Mouse (Mus musculus): ENCODE data around the gene Fam19a3. TPM values are rescaled to one million over a fixed set of nuclear protein-coding genes. Genes with fewer than 3 reads are reported as not detected.

The Fam19a3 gene
- total and polyA plus RNA-seq, 3 experiments, result 0.04 to 0.16 TPM; not detected in 1

DNA sequence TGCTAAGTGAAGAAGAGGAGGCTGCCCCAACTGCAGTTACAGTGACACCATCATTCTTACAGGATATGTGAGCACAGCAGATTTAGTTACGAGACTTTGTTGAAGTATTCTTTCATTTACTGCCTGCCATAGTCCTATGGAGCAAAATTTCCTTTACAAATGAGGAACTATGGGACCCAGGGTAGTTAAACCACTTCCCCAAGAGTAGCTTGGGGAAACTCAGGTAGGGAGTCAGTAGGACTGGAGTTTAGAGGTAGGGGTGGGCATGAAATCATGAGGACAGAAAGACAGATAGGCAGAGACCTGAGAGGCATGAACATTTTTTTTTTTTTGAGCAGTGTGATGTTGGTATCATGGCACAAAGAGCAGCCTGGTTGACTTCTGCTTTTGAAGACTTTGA, 37.8 kb downstream of the Fam19a3 start:
- Histone ChIP-seq H3K9me3 (replicated peaks; ENCODE audit: low read length) (peaks cover 2% of the 10 kb centered on the region), H3K27ac (ENCODE audit: insufficient read depth, low read depth) (no peak overlapping the region), H3K27me3 (replicated peaks) (peaks cover 6% of the 10 kb centered on the region), H3K79me2 (replicated peaks; ENCODE audit: control insufficient read depth, extremely low read depth, insufficient read depth, poor library complexity, severe bottlenecking) (no peaks in the 10 kb centered on the region), H3K4me3 (replicated peaks in 1 of 3; ENCODE audit: low read depth in 2 of 3, low read length in 2 of 3, poor library complexity in 1 of 3) (no peak overlapping the region), H3K4me1 (ENCODE audit: control insufficient read depth in 1 of 2, insufficient read depth in 2 of 2) (0 out of 4 replicates have a peak, but pooled peaks cover 0 to 2% of the 10 kb centered on the region in 2 experiments), H3K9ac (ENCODE audit: insufficient read depth, low read depth) (no peak overlapping the region), H3K4me2 (ENCODE audit: insufficient read depth, low read depth, poor library complexity, severe bottlenecking) (no peak overlapping the region), H3K36me3 (replicated peaks in 1 of 2; ENCODE audit: control insufficient read depth in 1 of 2, insufficient read depth in 1 of 2, low read length in 1 of 2) (no peaks in the 10 kb centered on the region)
- no peak for TF ChIP-seq EP300 (IDR thresholded peaks at IDR 0.05; ENCODE audit: low read length)
- no peak for TF ChIP-seq MXI1 (IDR thresholded peaks at IDR 0.05; ENCODE audit: low read depth, low read length)
- no peak for TF ChIP-seq CTCF (conservative IDR thresholded peaks at IDR 0.05 in 1 of 2, IDR thresholded peaks at IDR 0.05 in 1 of 2; ENCODE audit: low read depth in 2 of 2, low read length in 2 of 2)
- TF ChIP-seq E2F4 (IDR thresholded peaks at IDR 0.05; ENCODE audit: insufficient replicate concordance, low read depth, low read length), result no peak
- no peak for TF ChIP-seq IRF4 (IDR thresholded peaks at IDR 0.05; ENCODE audit: low read depth, low read length)
- no peak for TF ChIP-seq HCFC1 (IDR thresholded peaks at IDR 0.05; ENCODE audit: low read depth, low read length)
- no peak for TF ChIP-seq MAFK (IDR thresholded peaks at IDR 0.05; ENCODE audit: insufficient replicate concordance, low read length)
- no peak for TF ChIP-seq USF2 (conservative IDR thresholded peaks at IDR 0.05; ENCODE audit: low read depth, low read length)
- TF ChIP-seq ZMIZ1 (IDR thresholded peaks at IDR 0.05; ENCODE audit: low read depth, low read length), result no peak
- TF ChIP-seq RAD21 (IDR thresholded peaks at IDR 0.05; ENCODE audit: low read depth, low read length), result no peak
- no peak for TF ChIP-seq JUN (IDR thresholded peaks at IDR 0.05; ENCODE audit: insufficient read depth, low read depth, low read length)
- no peak for TF ChIP-seq ETS1 (conservative IDR thresholded peaks at IDR 0.05; ENCODE audit: low read depth, low read length)
- no peak for TF ChIP-seq ZKSCAN1 (IDR thresholded peaks at IDR 0.05; ENCODE audit: borderline replicate concordance, low read depth, low read length)
- no peak for TF ChIP-seq BHLHE40 (IDR thresholded peaks at IDR 0.05; ENCODE audit: low read depth, low read length)
- no peak for TF ChIP-seq CHD1 (IDR thresholded peaks at IDR 0.05; ENCODE audit: low read depth, low read length)
- TF ChIP-seq GABPA (IDR thresholded peaks at IDR 0.05; ENCODE audit: insufficient replicate concordance, low read depth, low read length), result no peak
- no peak for TF ChIP-seq UBTF (IDR thresholded peaks at IDR 0.05; ENCODE audit: low read depth, low read length)
- no peak for TF ChIP-seq MAZ (IDR thresholded peaks at IDR 0.05; ENCODE audit: low read depth, low read length)
- no peak for TF ChIP-seq MEF2A (IDR thresholded peaks at IDR 0.05; ENCODE audit: borderline replicate concordance, low read depth, low read length)
- TF ChIP-seq MAX (IDR thresholded peaks at IDR 0.05; ENCODE audit: low read length), result no peak
- dilution Hi-C loops (cut with MboI; ENCODE audit: extremely low pct_ligation_motif_present, extremely low pct_unique_long_range_greater_than_20kb, low sequenced_read_pairs) (no loop called here), in situ Hi-C loops (cut with MboI; ENCODE audit: low pct_ligation_motif_present, low pct_unique_long_range_greater_than_20kb, low sequenced_read_pairs) (no loop called here)
- no peak for DNase-seq (ENCODE audit: extremely low read depth)

DNA sequence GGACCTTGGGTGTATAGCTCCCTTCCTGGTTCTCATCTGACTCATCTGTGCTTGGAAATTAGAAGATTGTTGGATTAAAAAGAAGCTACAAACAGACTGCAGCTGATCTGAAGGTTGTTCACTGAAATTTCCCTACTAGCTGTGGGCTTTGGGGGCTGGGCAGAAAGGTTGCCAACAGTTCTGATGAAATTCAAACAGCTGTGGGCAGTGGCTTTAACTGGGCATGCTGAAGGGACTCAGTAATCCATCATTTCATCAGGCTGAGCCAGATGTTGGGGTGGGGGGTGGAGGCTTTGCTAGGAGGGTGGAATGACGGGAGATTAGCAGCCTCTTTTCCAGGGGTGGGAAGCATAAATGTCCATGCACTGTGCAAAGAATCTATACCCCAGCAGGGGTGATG, 38.5 kb downstream of the Fam19a3 start:
- dilution Hi-C loops (cut with MboI; ENCODE audit: extremely low pct_ligation_motif_present, extremely low pct_unique_long_range_greater_than_20kb, low sequenced_read_pairs), result no loop called here
- TF ChIP-seq ELF1 (IDR thresholded peaks at IDR 0.05; ENCODE audit: low read depth, low read length), result no peak
- no peak for TF ChIP-seq ZKSCAN1 (IDR thresholded peaks at IDR 0.05; ENCODE audit: borderline replicate concordance, low read depth, low read length)
- TF ChIP-seq PAX5 (IDR thresholded peaks at IDR 0.05; ENCODE audit: low read length), result no peak
- TF ChIP-seq POLR2AphosphoS2 (IDR thresholded peaks at IDR 0.05; ENCODE audit: low read depth, low read length), result no peak
- TF ChIP-seq POLR2A (IDR thresholded peaks at IDR 0.05; ENCODE audit: low read depth, low read length), result no peak
- no peak for TF ChIP-seq GABPA (IDR thresholded peaks at IDR 0.05; ENCODE audit: insufficient replicate concordance, low read depth, low read length)
- TF ChIP-seq KAT2A (IDR thresholded peaks at IDR 0.05; ENCODE audit: insufficient replicate concordance, low read length), result no peak
- no peak for TF ChIP-seq HCFC1 (IDR thresholded peaks at IDR 0.05; ENCODE audit: low read depth, low read length)
- no peak for TF ChIP-seq SMC3 (IDR thresholded peaks at IDR 0.05; ENCODE audit: low read depth, low read length)
- TF ChIP-seq ZC3H11A (IDR thresholded peaks at IDR 0.05; ENCODE audit: low read depth, low read length), result no peak
- TF ChIP-seq CHD1 (IDR thresholded peaks at IDR 0.05; ENCODE audit: low read depth, low read length), result no peak
- no peak for DNase-seq (ENCODE audit: extremely low read depth)
- Histone ChIP-seq H3K4me1 (ENCODE audit: control insufficient read depth in 1 of 2, insufficient read depth in 2 of 2) (0 out of 4 replicates have a peak, but pooled peaks cover 0 to 2% of the 10 kb centered on the region in 2 experiments), H3K4me3 (replicated peaks in 1 of 3; ENCODE audit: low read depth in 2 of 3, low read length in 2 of 3, poor library complexity in 1 of 3) (no peak overlapping the region), H3K9ac (ENCODE audit: insufficient read depth, low read depth) (no peak overlapping the region), H3K79me2 (replicated peaks; ENCODE audit: control insufficient read depth, extremely low read depth, insufficient read depth, poor library complexity, severe bottlenecking) (no peaks in the 10 kb centered on the region), H3K9me3 (replicated peaks; ENCODE audit: low read length) (no peaks in the 10 kb centered on the region), H3K36me3 (replicated peaks in 1 of 2; ENCODE audit: control insufficient read depth in 1 of 2, insufficient read depth in 1 of 2, low read length in 1 of 2) (no peaks in the 10 kb centered on the region), H3K27me3 (replicated peaks) (peaks cover 11% of the 10 kb centered on the region), H3K27ac (ENCODE audit: insufficient read depth, low read depth) (no peak overlapping the region), H3K4me2 (ENCODE audit: insufficient read depth, low read depth, poor library complexity, severe bottlenecking) (no peak overlapping the region)
- in situ Hi-C loops (cut with MboI; ENCODE audit: low pct_ligation_motif_present, low pct_unique_long_range_greater_than_20kb, low sequenced_read_pairs), result no loop called here
